Mouse (Mus musculus): ENCODE results near the gene Vat1l.

DNA sequence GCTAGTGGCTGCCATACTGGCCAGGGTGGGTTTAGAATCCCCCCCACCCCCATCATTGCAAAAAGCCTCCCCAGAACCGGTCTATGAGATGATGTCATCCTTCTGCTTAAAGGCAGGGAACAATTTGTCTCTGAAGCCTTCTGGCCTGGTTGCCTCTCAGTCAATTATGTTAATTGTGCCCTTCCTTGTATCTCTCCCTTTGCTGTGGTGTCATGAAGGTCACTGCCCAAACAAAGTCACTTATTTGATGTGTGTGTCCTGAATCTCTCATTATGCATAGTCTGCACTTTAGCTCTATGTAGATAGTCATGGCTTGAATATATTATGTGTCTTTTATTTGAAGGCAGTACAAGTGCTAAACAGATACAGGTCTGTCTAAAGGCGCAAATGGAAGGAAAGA is 92.8 kb downstream of the Vat1l start:
- TF ChIP-seq CTCF (IDR thresholded peaks at IDR 0.05; ENCODE audit: extremely low read depth, insufficient read depth, low read length) (no peak), POLR2A (IDR thresholded peaks at IDR 0.05; ENCODE audit: extremely low read depth, insufficient read depth, low read length) (no peak)
